8 mouse cellular contexts compared by ENCODE assay signal in genomic region chr7:92776647-92777046, GRCm38 (mm10). TPM values are rescaled to one million over a fixed set of nuclear protein-coding genes. Genes with fewer than 3 reads are reported as not detected.
A peak's percentile ranks its signal among the peaks of the same experiment; 100 is the strongest.
DNase-seq lines count a peak whose midpoint lies in the region; ATAC-seq and TF ChIP-seq lines count a peak whose summit lies in the region.

No protein-coding gene starts in this region.

- H3K36me3 ChIP-seq in lung, embryonic 14.5 days (ENCODE audit: insufficient read depth), result no peaks in the 10 kb centered on the region
- H3K36me3 ChIP-seq in forebrain, embryonic 10.5 days (replicated peaks), result no peaks in the 10 kb centered on the region
- H3K36me3 ChIP-seq in intestine, embryonic 14.5 days (ENCODE audit: control insufficient read depth, insufficient read depth, low read length), result no peaks in the 10 kb centered on the region
- no peaks in the 10 kb centered on the region for H3K36me3 ChIP-seq in neural tube, embryonic 15.5 days
- H3K36me3 ChIP-seq in thymus, adult 2 months (ENCODE audit: control insufficient read depth, insufficient read depth, low read length), result no peaks in the 10 kb centered on the region
- H3K36me3 ChIP-seq in liver, postnatal 0 days (replicated peaks; ENCODE audit: insufficient read depth, low read length), result no peaks in the 10 kb centered on the region

- H3K9me3 ChIP-seq in lung, embryonic 14.5 days (ENCODE audit: low read depth, low read length), result no peaks in the 10 kb centered on the region
- H3K9me3 ChIP-seq in forebrain, embryonic 10.5 days, result no peaks in the 10 kb centered on the region
- no peaks in the 10 kb centered on the region for H3K9me3 ChIP-seq in intestine, embryonic 14.5 days (ENCODE audit: control insufficient read depth, low read length)
- no peaks in the 10 kb centered on the region for H3K9me3 ChIP-seq in neural tube, embryonic 15.5 days (replicated peaks)
- H3K9me3 ChIP-seq in liver, postnatal 0 days (ENCODE audit: low read length), result no peaks in the 10 kb centered on the region

- TF ChIP-seq POLR2A in thymus, adult 2 months (IDR thresholded peaks at IDR 0.05; ENCODE audit: control insufficient read depth, extremely low read depth, insufficient read depth, low read length, poor library complexity), result no peak

- ATAC-seq in lung, embryonic 14.5 days (ENCODE audit: insufficient read depth), result peak; percentile 39
- no peak for ATAC-seq in intestine, embryonic 14.5 days (replicated peaks; ENCODE audit: low FRiP score, low TSS enrichment, low read depth)
- ATAC-seq in neural tube, embryonic 15.5 days (ENCODE audit: low FRiP score), result peak; percentile 22; the same call in 1 of the 2 replicates
- ATAC-seq in liver, postnatal 0 days, result no peak

- DNase-seq in lung, embryonic 14.5 days, result no peak
- DNase-seq in lung, postnatal 14 days, result no peak
- DNase-seq in forebrain, embryonic 10.5 days (ENCODE audit: extremely low spot score, low spot score), result no peak
- no peak for DNase-seq in intestine, embryonic 14.5 days (ENCODE audit: low spot score)
- no peak for DNase-seq in thymus, adult 2 months
- DNase-seq in liver, postnatal 0 days, result no peak
- DNase-seq in urinary bladder, postnatal 36 days (ENCODE audit: low spot score in 2 of 2), result no peak

- H3K4me2 ChIP-seq in lung, embryonic 14.5 days, result peak overlapping the region; percentile 54; the same call in 1 of the 2 replicates
- peak overlapping the region; percentile 43 for H3K4me2 ChIP-seq in intestine, embryonic 14.5 days (ENCODE audit: low read length)
- H3K4me2 ChIP-seq in neural tube, embryonic 15.5 days, result peak overlapping the region; percentile 49
- H3K4me2 ChIP-seq in liver, postnatal 0 days (ENCODE audit: low read depth, low read length), result no peak overlapping the region

- H3K4me1 ChIP-seq in lung, embryonic 14.5 days (ENCODE audit: insufficient read depth), result no peaks in the 10 kb centered on the region
- peaks cover 35% of the 10 kb centered on the region for H3K4me1 ChIP-seq in forebrain, embryonic 10.5 days
- peaks cover 15% of the 10 kb centered on the region; the same call in 1 of the 2 replicates for H3K4me1 ChIP-seq in intestine, embryonic 14.5 days (replicated peaks; ENCODE audit: control insufficient read depth, insufficient read depth, low read length)
- peaks cover 21% of the 10 kb centered on the region for H3K4me1 ChIP-seq in neural tube, embryonic 15.5 days
- H3K4me1 ChIP-seq in thymus, adult 2 months (replicated peaks; ENCODE audit: control insufficient read depth, insufficient read depth, low read length), result no peaks in the 10 kb centered on the region
- no peaks in the 10 kb centered on the region for H3K4me1 ChIP-seq in liver, postnatal 0 days (ENCODE audit: insufficient read depth)

- TF ChIP-seq EP300 in liver, postnatal 0 days (IDR thresholded peaks at IDR 0.05; ENCODE audit: low read depth), result no peak

- TF ChIP-seq CTCF in lung, embryonic 14.5 days (IDR thresholded peaks at IDR 0.05; ENCODE audit: low read depth), result no peak
- TF ChIP-seq CTCF in thymus, adult 2 months (IDR thresholded peaks at IDR 0.05; ENCODE audit: borderline replicate concordance, control insufficient read depth, extremely low read depth, insufficient read depth, low read length, poor library complexity), result no peak
- no peak for TF ChIP-seq CTCF in liver, postnatal 0 days (IDR thresholded peaks at IDR 0.05; ENCODE audit: low read depth)

- no peaks in the 10 kb centered on the region for H3K27me3 ChIP-seq in lung, embryonic 14.5 days (ENCODE audit: insufficient read depth, low read length)
- no peaks in the 10 kb centered on the region for H3K27me3 ChIP-seq in forebrain, embryonic 10.5 days (ENCODE audit: poor library complexity, severe bottlenecking)
- H3K27me3 ChIP-seq in intestine, embryonic 14.5 days (replicated peaks; ENCODE audit: control insufficient read depth, insufficient read depth, low read length), result no peaks in the 10 kb centered on the region
- H3K27me3 ChIP-seq in neural tube, embryonic 15.5 days (replicated peaks), result no peaks in the 10 kb centered on the region
- no peaks in the 10 kb centered on the region for H3K27me3 ChIP-seq in thymus, adult 2 months (ENCODE audit: control insufficient read depth, insufficient read depth, low read length)
- no peaks in the 10 kb centered on the region for H3K27me3 ChIP-seq in liver, postnatal 0 days (ENCODE audit: insufficient read depth, low read length)

- WGBS in lung, embryonic 14.5 days, result 50% methylated on average over 4 of the region's 4 CpGs
- WGBS in forebrain, embryonic 10.5 days, result 51% methylated on average over 4 of the region's 4 CpGs
- 51% methylated on average over 4 of the region's 4 CpGs for WGBS in intestine, embryonic 14.5 days
- WGBS in neural tube, embryonic 15.5 days, result 65% methylated on average over 4 of the region's 4 CpGs
- 79% methylated on average over 4 of the region's 4 CpGs for WGBS in thymus, adult 2 months
- WGBS in liver, postnatal 0 days (ENCODE audit: insufficient replicate concordance), result 76% methylated on average over 4 of the region's 4 CpGs

- no peak overlapping the region for H3K4me3 ChIP-seq in lung, embryonic 14.5 days (ENCODE audit: low read depth, low read length)
- 0 out of 2 replicates have a peak overlapping the region, but pooled peaks have one; percentile 36 for H3K4me3 ChIP-seq in forebrain, embryonic 10.5 days
- no peak overlapping the region for H3K4me3 ChIP-seq in intestine, embryonic 14.5 days (ENCODE audit: low read depth, low read length)
- 0 out of 2 replicates have a peak overlapping the region, but pooled peaks have one; percentile 15 for H3K4me3 ChIP-seq in neural tube, embryonic 15.5 days (replicated peaks)
- H3K4me3 ChIP-seq in thymus, adult 2 months (ENCODE audit: control insufficient read depth, insufficient read depth, low read length), result no peak overlapping the region
- no peak overlapping the region for H3K4me3 ChIP-seq in liver, postnatal 0 days (ENCODE audit: low read depth, low read length)

- no peak overlapping the region for H3K9ac ChIP-seq in lung, embryonic 14.5 days
- no peak overlapping the region for H3K9ac ChIP-seq in intestine, embryonic 14.5 days (ENCODE audit: low read length)
- 0 out of 2 replicates have a peak overlapping the region, but pooled peaks have one; percentile 29 for H3K9ac ChIP-seq in neural tube, embryonic 15.5 days (replicated peaks)
- H3K9ac ChIP-seq in liver, postnatal 0 days (replicated peaks), result no peak overlapping the region

- peak overlapping the region; percentile 79; the same call in 1 of the 2 replicates for H3K27ac ChIP-seq in lung, embryonic 14.5 days (ENCODE audit: low read depth)
- peak overlapping the region; percentile 80 for H3K27ac ChIP-seq in forebrain, embryonic 10.5 days
- H3K27ac ChIP-seq in intestine, embryonic 14.5 days (ENCODE audit: low read depth), result peak overlapping the region; percentile 75
- H3K27ac ChIP-seq in neural tube, embryonic 15.5 days (replicated peaks), result peak overlapping the region; percentile 74
- H3K27ac ChIP-seq in thymus, adult 2 months (ENCODE audit: control insufficient read depth, insufficient read depth, low read length), result no peak overlapping the region
- H3K27ac ChIP-seq in liver, postnatal 0 days (ENCODE audit: low read depth), result no peak overlapping the region

RNA-seq across cellular contexts. Expression of gene Rab30, which starts 35.2 kb away (rescaled TPM):
- 5.6 and 6.5 TPM in 2 replicates for polyA plus RNA-seq in lung, embryonic 14.5 days (2014; fragmentation: Nextera tagmentation; extraction: Ambion mirVana)
- 12.2 and 15.6 TPM in 2 replicates for polyA plus RNA-seq in forebrain, embryonic 10.5 days (2016; fragmentation: Nextera tagmentation; extraction: Ambion mirVana)
- 19.1 and 23.4 TPM in 2 replicates for polyA plus RNA-seq in intestine, embryonic 14.5 days (2014; fragmentation: Nextera tagmentation; extraction: Ambion mirVana)
- polyA plus RNA-seq in neural tube, embryonic 15.5 days (2015; fragmentation: Nextera tagmentation; extraction: Ambion mirVana), result 22.0 and 23.5 TPM in 2 replicates
- polyA plus RNA-seq in thymus, adult 2 months (2012; rRNA removed), result 1.1 and 1.2 TPM in 2 replicates
- 28.8 and 28.9 TPM in 2 replicates for polyA plus RNA-seq in liver, postnatal 0 days (2015; fragmentation: Nextera tagmentation; extraction: Ambion mirVana)

Comparison
In these comparisons a context has a peak if more than half of its experiments do, and no peak if none do; other contexts are left out.
1. ATAC-seq: peak in lung, embryonic 14.5 days (single experiment) and neural tube, embryonic 15.5 days (single experiment); none in intestine, embryonic 14.5 days (single experiment) and liver, postnatal 0 days (single experiment).
2. H3K27ac ChIP-seq: peak in lung, embryonic 14.5 days (single experiment), forebrain, embryonic 10.5 days (single experiment), intestine, embryonic 14.5 days (single experiment) and neural tube, embryonic 15.5 days (single experiment); none in thymus, adult 2 months (single experiment) and liver, postnatal 0 days (single experiment).
3. H3K4me3 ChIP-seq: peak in forebrain, embryonic 10.5 days (single experiment) and neural tube, embryonic 15.5 days (single experiment); none in lung, embryonic 14.5 days (single experiment), intestine, embryonic 14.5 days (single experiment), thymus, adult 2 months (single experiment) and liver, postnatal 0 days (single experiment).